Mouse (Mus musculus) heart, postnatal 10 days (tissue): Measurements from ENCODE around the gene Ndufb5. TPM values are rescaled to one million over a fixed set of nuclear protein-coding genes. Genes with fewer than 3 reads are reported as not detected.
"Not testable (repeated sequence)": the region's sequence is repeated elsewhere in the genome, so short reads cannot be mapped to it uniquely, and the experiment has no call there.

ENCODE experiments used
- DNase-seq, 2 experiments: peaks; one replicate each; pipeline ENCODE4 v3.0.0; 2021
- intact Hi-C: fragments of 180-260 bp; cut with DNase I; formaldehyde crosslinking; loops from one replicate; pipeline ENCODE4 v1.15.1; 2025
- total RNA-seq, 2 experiments: library from RNA; stranded (reverse); gene quantifications; 2 replicates each; pipeline ENCODE4 v1.2.3; 2021

Gene Ndufb5
- 100 to 1,000 TPM; 747 to 748 TPM for total RNA-seq

DNA sequence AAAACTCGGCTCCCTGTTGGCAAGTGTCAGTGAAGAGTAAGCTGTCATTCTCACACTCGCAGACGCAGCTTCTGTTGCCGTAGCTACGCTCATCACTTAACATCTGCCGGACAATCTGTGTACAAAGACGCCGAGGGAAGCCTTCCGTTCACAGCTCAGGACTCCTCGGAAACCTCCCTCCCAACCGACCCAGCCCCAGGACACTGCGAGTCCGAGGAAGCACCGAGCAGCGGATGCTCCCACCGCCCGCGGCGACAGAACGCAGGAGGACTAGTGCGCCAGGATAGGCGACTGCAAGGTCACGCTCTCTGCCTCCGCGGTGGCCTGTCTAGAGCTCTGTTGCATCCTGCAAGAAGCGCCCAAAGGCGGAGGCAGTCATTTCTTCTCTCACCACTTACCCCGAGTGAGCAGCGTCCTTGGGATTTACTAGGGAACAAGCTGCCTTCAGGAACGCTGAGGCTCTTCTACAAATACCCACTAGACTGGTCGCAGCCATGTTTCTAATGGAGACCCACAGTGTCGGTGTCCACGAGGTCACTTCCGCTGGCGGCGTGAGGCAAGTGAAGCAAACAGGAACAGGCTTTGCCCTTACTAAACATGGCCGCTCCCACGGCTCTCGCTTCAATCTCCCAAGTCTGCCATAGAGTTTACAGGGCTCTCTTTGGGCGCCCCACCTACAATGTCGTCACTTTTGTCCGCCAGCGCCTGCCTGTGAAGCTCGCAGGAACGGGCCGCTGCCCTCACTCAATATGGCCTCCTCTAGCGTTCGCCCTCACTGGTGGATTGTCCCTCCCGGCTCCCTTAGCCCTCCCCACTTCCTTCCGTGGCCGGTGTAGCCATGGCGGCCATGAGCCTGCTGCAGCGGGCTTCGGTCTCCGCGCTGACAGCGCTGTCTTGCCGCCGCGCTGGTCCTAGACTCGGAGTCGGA is at the start of gene Ndufb5:
Gene Ndufb5 (plus strand): TSS at position 747 of the 928 bp plus-strand sequence.
- intact Hi-C loops, result loop anchor here (2.0 kb wide), 1 partner anchor 82 kb away; no protein-coding TSS in a partner anchor
- peak; percentile 99 for DNase-seq

DNA sequence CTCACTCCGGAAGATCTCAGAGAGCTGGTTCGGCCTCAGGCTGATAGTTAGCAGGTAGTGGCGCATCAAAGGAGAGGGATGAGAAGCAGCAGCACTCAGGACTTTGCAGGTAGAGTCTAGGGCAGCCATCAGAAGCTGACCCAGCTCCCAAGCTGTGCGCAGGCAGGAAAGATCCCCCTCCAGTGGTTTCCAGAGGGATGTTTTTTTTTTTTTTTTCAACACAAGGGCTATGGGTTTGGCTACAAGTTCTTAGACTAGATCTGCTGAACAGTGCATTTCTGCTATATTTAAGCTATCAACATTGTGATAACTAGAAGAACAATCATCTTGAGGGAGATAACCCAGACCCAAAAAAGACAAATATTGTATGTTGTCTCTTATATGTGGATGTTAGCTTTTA is 49.6 kb upstream of the Ndufb5 start:
- intact Hi-C loops, result no loop called here
- no peak for DNase-seq

DNA sequence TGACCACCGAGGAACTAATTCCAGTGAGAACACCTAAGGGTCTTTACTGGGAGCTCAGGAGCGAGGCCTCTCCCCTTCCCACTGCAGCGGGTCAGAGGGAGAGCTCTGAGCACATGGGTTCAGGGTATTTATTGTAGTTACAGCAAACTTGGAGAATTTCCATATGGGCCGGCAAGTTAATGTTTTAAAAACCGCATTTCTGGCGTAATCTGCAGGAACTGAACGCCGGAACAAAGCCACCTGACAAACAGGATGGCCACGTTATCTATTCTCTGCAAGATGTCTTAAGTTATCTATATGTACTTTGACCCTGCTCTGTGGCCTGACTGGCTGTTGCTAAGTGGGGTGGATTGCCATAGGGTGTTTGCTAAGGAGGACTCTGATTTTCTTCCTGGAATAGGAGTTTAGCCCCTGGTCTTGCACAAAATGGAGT is 47.2 kb upstream of the Ndufb5 start:
- DNase-seq, result no peak
- intact Hi-C loops, result no loop called here

DNA sequence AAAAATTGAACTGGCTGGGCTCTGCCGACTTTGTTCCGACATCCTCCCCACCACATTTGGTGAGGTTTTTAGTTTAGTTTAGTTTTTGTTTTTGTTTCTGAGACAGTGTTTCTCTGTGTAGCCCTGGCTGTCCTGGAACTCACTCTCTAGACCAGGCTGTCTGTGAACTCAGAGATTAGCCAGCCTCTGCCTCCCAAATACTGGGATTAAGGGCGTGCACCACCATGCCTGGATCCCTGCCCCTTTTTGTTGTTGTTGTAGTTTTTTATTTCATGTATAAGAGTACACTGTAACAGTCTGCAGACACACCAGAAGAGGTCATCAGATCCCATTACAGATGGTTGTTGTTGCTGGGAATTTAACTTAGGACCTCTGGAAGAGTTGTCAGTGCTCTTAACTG is 46.8 kb upstream of the Ndufb5 start:
- intact Hi-C loops, result no loop called here
- DNase-seq, result no peak

DNA sequence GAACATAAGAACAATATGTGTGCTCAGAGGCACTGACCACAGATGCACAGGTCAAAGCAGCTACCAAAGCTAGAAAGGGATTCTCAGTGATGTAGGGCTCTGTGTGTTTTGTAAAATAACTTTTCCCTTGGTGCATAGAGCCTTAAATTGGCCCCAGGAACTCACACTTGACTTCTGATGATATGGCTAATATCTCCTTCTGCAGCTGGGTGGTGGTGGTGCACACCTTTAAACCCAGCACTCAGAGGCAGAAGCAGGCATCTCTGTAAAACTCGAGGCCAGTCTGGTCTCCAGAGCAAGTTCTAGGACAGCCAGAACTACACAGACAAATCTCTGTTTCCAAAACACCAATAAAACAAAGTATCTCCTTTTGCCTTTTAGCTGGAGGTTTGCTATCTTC is 45.9 kb upstream of the Ndufb5 start:
- intact Hi-C loops, result no loop called here
- DNase-seq, result no peak

DNA sequence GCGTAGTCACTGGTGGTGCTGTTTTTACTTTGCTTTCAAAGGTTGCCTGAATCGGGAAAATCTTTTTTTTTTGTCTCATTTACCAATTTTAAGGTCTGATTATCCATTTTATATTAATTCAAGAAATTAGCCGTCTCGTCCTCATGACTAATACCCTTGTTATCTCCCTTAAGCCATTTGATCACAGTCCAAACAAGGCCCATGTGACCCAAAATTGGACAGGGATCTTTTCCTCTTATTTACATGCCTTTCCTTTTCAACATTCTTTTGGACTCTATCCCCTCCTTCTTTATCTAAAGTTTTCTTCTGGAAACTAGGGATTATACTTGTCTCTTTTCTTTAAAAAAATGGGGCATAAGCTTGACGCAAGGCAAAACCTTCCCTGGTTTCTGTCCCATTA is 44.9 kb upstream of the Ndufb5 start:
- no peak for DNase-seq
- intact Hi-C loops, result no loop called here

DNA sequence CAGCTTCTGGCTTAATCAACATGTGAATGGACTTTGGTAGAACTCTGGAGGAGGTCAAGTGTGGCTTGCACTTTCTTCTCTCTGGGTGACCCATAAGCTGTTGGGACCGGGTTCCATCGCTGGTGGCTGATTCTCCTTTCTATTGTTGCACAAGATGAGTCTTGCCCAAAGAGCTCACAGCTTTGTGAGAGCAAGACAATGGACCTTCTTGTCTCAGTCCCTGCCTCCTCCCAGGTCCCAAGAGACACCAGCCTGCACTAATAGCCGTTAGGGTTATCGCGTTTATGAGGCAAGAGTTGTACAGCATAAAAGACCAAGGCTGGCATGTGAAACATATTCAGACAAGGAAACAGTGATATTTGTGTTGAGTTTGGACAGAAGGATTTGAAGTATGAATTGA is 42.6 kb upstream of the Ndufb5 start:
- DNase-seq, result no peak
- intact Hi-C loops, result no loop called here

DNA sequence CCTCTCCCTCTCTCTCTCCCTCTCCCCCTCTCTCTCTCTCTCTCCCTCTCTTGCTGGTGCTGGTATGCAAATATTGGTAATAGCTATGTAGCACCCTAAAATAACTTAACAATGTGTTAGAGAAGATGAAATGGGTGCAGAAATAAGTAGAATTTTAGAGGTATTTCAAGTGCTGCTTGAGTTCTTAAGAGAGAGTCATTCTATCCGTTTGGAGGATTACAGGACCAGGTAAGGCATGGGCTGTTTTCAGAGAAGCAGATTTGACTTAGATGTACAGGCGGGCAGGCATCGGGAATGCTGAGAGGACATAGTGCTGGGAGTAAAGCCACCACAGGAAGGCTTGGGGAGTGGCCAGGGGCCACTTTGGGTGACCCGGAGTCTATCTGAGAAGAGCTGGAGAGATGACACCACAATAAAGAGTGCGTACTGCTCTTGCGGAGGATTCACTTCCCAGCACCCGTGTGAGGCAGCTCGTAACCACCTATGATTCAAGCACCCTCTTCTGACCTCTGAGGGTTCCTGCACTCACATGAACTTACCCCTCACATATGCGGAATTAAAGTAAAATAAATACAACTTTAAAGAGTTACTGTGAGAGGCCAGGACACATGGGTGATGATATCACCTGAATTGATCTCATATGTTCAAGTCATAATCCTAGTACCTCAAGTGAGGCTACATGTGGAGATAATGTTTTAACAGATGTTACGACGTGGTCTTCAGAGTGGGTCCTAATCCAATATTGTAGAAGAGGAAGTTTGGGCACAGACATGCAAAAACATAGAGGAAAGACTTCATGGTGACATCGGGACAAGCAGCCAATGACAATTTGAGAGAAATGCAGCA is 41.8 kb upstream of the Ndufb5 start:
- no peak for DNase-seq
- intact Hi-C loops, result loop anchor here (5.0 kb wide), 2 partner anchors 103 to 183 kb away; partner anchors contain the start of gene Zfp639

DNA sequence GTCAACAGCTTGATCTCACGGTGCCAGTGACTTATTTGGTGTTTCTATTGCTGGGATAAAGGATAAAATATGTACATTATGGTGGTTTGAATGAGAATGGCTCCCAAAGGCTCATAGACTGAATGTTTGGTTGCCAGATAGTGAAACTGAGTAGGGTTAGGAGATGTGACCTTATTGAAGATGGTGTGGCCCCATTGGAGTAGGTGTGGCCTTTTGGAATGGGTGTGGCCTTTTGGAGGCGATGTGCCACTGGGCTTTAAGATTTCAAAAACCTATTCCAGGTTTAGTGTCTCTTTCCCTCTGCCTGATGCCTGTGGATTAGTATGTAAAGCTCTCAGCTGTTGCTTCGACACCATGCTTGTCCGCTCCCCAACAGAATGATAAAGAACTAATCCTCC is 41.2 kb upstream of the Ndufb5 start:
- intact Hi-C loops, result loop anchor here (5.0 kb wide), 2 partner anchors 103 to 183 kb away; partner anchors contain the start of gene Zfp639
- DNase-seq, result no peak

DNA sequence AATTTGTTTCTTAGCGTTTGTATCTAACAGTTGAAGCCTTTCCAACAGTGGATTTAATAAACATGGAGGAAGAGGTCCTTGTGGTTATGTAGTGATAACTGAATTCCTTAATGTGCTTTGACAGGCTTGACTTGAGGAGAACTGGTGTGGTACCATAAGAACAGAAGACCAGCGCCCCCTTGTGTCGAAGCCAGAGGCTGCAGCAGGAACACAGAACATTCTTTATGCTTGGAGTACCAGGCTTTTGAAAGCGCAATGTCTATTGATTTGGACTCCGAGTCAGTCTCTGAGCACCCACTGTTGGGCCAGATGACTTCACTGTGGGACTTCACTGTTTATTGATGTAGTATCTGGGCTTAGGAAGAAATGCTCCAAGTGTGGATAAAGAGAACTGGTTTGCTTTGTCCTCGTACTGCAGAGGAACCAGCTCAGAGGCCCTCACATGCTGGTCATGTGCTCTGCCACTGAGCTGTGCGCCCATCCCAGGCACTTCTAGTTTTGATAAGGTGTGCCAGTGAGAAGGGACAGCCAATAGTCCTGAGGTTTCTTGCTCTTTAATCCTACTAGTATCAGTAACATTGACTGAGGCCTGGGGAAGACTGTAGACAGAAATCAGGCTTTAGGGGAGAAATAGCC is 38.4 kb upstream of the Ndufb5 start:
- intact Hi-C loops, result loop anchor here (1.0 to 5.0 kb wide), 5 partner anchors 88 to 366 kb away; partner anchors contain the start of gene Zfp639
- DNase-seq, result peak; percentile 89 to 94

DNA sequence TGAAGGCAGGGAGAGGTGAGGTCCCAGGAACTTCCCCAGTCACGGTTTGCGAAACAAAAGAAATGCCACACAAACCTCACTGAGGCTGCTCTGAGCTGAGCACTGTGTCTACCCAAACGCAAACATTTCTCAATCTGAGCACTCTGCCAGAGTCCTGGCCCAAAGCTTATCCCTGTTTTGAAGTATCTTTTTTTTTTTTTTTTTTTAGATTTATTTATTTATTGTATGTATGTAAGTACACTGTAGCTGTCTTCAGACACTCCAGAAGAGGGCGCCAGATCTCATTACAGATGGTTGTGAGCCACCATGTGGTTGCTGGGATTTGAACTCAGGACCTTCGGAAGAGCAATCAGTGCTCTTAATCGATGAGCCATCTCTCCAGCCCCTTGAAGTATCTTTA is 32.8 kb upstream of the Ndufb5 start:
- DNase-seq, intact Hi-C loops: not testable (repeated sequence)

DNA sequence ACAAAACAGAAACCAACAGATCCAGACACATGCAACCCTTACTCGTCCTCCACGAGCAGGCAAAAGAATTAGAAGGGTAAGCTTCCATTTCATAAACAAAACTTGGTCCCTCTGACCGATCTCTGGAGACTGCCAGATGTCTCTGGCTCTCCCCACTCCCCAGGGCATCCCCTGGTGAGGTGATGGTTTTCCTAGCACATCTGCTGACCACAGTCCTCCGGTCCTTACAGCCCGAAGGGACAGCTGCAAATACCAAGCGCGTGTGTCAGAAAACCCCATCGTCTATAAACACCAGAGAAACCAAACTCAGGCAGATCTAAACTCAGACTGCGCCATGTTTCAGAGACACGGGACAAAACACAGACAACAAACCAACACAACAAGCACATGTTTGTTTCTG is 32.2 kb upstream of the Ndufb5 start:
- DNase-seq, intact Hi-C loops: not testable (repeated sequence)

DNA sequence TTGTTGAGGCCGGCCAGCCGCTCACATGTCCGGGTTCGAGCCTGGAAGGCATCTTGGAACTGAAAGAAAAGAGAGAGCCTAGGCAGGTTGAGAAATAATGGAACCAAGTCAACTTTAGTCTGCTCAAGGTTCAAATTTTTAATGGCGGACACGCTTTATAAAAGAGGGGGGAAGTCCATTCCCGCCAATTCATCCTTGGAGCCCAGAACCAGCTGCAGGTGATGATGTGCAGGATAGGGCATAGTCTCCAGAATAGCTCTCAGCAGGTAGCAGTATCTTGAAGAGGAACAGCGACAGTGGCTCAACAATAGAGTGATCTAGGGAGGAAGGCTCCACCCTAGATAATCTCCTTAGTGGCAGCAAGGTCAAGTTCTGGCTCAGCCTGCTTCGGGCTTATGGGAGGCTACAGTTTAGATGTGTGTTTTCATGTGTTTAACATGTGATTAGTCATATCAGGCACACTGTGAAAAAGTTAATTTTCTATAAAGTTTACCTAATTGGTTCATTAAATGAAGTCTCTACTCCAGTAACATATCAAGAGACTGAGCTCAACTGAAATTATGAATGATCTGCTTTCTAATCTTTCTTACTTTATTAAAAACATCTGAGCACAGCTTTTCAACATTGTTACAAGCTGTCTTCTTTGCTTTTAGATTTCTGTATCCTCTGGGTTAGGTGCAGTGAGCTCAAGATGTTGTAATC is 31.0 kb upstream of the Ndufb5 start, which contains the start of gene Actl6a:
Gene Actl6a (plus strand): TSS at position 652 of the 702 bp plus-strand sequence.
- DNase-seq, intact Hi-C loops: not testable (repeated sequence)

DNA sequence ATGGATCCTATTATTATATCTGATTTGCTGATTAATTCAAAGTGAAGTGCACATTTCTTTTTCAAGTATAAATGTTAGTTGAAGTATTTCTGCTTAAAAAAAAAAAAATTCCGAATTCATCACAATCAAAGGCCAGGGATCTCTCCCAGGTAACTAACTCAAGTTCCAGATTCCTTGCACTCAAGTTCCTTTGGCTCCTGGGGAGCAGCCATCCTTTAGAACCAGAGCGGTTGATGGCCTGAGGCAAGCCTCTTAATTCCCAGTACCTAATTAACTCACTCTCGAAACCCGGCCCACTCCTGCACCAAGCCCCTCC is 28.8 kb upstream of the Ndufb5 start:
- intact Hi-C loops, result no loop called here
- no peak for DNase-seq

DNA sequence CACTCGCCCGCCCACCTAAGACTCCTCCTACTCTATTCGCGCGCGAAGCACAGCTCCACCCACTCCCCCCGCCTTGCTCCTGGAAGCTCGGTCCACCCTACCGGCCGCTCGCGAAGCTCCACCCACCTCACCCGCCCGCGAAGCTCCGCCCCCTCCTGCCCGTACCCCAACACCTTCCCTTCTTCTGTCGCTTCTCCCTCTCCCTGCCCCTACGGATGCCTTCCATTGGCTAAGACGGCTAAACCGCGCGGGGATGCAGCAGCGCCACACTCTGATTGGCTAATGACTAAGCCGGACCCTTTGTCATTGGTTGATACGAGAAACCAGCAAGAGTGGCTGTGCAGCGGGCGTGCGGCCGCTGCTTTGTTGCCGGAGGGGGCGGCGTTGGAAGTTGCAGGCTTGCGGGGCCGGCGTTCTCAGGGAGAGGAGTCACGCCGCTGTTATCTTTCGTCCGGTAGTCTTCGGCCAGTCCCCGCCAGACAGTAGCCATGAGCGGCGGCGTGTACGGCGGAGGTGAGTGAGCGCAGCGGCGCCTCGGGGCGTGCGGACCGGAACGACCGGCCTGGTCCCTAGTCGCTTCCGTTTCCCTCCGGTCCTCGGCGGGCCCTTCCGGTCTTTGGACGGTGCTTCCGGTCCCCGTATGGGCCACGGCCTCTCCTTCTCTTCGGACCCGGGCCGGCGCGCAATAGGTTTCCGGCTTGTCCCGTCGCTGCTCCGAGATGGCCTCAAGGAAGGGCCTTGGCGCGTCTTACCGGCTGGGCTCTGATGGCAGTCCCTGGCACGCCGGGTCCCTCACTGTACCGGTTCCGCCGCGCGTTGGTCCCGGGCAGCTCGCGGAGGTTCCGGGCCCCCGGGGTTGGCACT is 28.2 kb upstream of the Ndufb5 start:
- intact Hi-C loops, result no loop called here
- peak; percentile 97 to 98 for DNase-seq

DNA sequence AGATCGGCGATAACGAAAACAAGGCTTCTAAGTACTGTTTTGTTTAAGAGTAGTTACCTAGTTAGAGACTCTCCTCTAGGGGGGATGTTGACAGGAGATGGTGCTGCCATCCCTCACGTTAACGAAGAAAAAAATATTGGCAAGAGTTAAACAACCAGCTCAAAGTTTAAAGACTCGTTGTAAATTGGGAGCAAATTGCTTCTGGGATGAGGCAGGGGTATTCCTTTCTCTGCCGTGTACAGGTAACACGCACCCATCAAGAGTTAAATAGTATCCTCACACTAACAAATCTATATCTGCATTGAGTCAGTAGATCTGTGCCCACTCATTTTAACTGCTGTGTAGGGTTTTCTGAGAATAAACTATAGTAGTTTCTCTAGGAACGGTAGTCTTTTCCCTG is 27.4 kb upstream of the Ndufb5 start:
- intact Hi-C loops, result no loop called here
- no peak for DNase-seq

DNA sequence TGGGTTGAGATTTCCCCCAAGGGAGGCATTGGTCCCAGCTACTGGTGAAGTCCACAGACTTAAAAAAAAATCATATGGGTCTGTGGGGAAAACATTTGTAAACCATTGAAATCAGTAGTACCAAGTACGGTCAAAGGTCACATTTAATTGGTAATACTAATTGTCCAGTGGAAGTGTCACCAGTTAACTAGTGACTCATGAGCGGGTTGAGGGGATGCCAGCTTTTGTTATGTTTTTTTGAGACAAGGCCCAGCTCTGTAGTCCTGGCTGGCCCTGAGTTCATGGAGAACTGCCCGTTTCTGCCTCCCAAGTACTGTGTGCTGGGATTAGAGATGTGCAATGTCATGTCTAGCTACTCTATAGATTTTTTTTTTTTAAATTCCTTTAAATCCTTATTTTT is 23.1 kb upstream of the Ndufb5 start:
- DNase-seq, result no peak
- intact Hi-C loops, result loop anchor here (2.0 kb wide), 1 partner anchor 21 kb away; no protein-coding TSS in a partner anchor

DNA sequence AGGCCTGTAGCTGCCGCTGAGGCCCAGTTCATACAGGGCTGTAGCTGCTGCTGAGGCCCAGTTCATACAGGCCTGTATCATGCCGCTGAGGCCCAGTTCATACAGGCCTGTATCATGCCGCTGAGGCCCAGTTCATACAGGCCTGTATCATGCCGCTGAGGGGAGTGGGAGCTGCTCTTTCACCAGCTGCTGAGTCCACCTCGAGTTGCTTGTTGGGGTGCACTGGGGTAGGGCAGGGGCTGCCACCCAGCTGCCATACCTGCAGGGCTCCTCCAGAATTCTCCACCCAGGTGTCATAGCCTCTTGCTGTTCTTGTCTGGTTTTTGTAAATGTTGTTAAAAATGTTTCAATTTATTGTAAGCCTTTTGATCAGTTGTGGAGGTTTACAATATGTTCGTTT is 19.4 kb upstream of the Ndufb5 start:
- DNase-seq, intact Hi-C loops: not testable (repeated sequence)

DNA sequence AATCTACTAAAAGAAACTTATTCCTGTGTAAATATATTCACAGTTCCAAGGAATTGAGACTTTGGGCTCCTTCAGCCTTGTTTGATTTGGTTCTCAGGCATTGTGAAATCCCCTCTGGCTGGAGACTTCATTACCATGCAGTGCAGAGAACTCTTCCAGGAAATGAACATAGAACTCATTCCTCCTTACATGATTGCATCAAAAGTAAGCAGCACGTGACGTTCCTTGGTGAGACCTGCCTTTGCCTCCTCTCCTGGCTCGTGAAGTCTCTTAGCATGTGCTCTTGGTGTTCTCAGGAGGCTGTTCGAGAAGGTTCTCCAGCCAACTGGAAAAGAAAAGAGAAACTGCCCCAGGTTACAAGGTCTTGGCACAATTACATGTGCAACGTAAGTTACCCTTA is 18.5 kb upstream of the Ndufb5 start:
- intact Hi-C loops, result no loop called here
- no peak for DNase-seq
